Mouse (Mus musculus): ENCODE measurements at regions not wholly inside any gene's neighbourhood (a gene's known extent, or its start where the extent isn't known, plus 50 kb on each side); places are given as distances from the start of the nearest gene placed in this dataset.
A peak's percentile ranks its signal among the peaks of the same experiment; 100 is the strongest.

- intact Hi-C loops (cut with DNase I), result no loop called here
- DNase-seq, result no peak
Measured at GRCm38 (mm10) chr14:35906313-35906712, 94.5 kb upstream of the 4930596D02Rik start.

- peak; percentile 82 for DNase-seq
- intact Hi-C loops (cut with DNase I), result no loop called here
Measured at GRCm38 (mm10) chr14:35884658-35885273, 73.0 kb upstream of the 4930596D02Rik start.

- intact Hi-C loops (cut with DNase I), result no loop called here
- DNase-seq, result no peak
Measured at GRCm38 (mm10) chr14:35874265-35874664, 62.5 kb upstream of the 4930596D02Rik start.

Measured in left cerebral cortex, postnatal 4 days (tissue).